Mouse (Mus musculus): ENCODE measurements at regions not wholly inside any gene's neighbourhood (a gene's known extent, or its start where the extent isn't known, plus 50 kb on each side); places are given as distances from the start of the nearest gene placed in this dataset.
A peak's percentile ranks its signal among the peaks of the same experiment; 100 is the strongest.

DNA sequence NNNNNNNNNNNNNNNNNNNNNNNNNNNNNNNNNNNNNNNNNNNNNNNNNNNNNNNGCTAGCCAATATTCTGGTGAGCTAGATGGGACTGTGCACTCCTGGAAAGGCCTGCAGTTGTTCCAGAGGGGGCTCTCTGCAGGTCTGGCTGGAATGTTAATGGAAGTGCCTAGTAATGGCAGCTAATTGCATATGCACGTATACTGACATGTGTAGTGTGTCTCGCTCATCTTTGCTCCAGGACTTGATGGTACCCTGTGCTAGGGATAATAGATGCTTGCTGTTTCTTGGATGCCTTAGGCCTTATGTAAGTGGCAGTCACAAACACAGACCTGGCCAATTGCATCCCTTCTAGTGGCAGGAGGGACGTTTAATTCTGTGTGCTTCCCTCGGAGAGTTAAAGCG, 560.0 kb upstream of the 3110018I06Rik start:
- no peak for DNase-seq

- DNase-seq, result no peak
Measured at GRCm38 (mm10) chr12:106929161-106929560, 559.3 kb upstream of the 3110018I06Rik start.

GRCm38 (mm10) chr12:106931591-106931990, 556.8 kb upstream of the 3110018I06Rik start:
- DNase-seq, result no peak

DNA sequence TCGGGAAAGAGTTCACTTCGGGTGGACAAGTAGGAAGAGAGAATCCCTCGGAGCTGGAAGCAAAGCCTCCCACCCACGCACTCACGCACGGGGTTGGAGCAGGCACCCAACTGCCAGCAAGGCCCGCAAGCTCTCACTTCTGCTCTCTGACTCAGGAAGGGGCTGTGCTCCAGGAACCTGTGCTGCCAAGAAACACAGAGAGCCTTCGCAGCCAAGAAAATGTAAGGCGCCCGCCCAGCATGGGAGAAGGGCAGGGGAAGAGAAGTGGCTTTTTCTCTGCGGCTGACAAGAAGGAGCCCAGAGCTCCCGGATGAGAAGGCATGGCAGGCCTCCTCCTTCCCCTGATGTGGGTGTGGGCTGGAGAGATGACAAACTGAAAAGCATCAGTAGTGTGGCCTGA, 549.1 kb upstream of the 3110018I06Rik start:
- DNase-seq, result peak; percentile 6

- no peak for DNase-seq
Measured at GRCm38 (mm10) chr12:106943874-106944273, 544.6 kb upstream of the 3110018I06Rik start.

DNA sequence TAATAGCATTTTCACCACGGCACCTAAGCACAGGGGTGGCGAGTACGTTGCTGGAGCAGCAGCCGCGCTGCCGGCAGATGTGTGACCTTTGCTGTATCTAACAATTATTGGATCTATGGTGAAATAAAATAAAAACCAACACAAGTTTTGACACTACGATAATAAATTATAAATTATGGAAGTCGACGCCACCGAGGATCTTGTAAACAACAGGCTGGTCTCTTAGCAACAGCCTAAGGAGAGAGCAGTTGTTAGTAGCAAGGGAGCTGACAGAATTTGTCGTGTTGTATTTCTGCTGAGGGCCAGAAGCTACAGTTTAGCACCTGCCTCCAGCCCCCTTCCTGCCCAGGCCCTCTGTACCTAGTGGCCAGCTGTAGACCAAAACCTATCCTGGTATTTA, 535.8 kb upstream of the 3110018I06Rik start:
- DNase-seq, result no peak

DNA sequence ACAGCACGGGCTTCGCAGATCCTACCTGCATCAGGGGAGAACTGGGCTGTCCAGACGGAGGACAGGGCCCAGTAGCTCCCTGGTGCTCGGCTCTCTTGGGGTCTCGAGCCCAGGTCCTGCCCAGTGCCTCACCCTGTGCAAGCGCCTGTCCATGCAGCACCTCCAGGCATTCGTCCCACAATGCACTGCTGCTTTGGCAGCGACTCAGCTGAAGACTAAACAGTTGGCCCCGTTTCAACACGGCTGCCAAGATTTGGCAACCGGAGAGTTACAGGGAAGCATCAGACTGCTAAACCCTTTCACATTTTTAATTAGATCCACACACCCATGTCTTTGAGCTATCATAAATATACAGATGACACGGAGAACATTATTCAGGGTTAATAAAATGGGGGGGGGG, 532.7 kb upstream of the 3110018I06Rik start:
- peak; percentile 25 for DNase-seq

DNA sequence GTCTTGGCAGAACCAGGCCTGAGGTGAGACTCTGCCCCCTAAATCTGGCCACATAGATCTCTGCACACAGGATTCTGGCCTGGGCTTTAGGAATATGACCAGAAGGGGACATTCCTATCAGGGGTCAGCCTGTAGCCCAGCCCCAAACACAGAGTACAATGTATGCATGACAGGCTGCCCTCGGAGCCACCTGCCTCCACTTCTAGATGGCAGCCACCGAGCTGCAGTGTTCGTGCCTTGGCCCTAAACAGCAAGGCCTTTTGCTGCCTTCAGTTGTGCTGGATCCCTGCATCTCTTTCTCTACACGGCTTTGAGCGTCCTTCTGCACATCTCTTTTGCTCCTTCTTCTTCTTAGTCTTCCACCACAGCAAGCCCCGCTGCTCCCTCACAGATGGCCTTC, 532.2 kb upstream of the 3110018I06Rik start:
- DNase-seq, result no peak

GRCm38 (mm10) chr12:106961991-106962390, 526.4 kb upstream of the 3110018I06Rik start:
- no peak for DNase-seq

- DNase-seq, result peak; percentile 3
Measured at GRCm38 (mm10) chr12:106963762-106964161, 524.7 kb upstream of the 3110018I06Rik start.

DNA sequence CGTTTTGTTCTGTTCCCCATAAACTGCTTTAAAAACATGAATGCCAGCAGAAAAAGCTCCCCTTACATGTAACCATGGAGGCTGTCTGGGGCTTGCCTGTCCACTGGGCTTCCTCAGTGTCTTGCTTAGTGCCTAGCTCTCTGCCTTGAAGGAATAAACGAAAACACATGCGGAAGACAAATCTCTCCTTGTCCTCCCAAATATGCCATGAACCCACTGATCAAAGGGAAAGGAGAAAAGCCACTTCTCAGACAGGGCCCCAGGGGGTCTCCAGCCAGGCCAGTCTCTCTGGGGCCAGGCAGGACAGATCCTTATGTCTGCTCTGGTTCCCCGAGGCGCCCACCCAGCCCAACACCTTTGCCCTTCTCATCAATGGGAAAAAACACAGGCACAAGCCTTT, 518.6 kb upstream of the 3110018I06Rik start:
- no peak for DNase-seq

DNA sequence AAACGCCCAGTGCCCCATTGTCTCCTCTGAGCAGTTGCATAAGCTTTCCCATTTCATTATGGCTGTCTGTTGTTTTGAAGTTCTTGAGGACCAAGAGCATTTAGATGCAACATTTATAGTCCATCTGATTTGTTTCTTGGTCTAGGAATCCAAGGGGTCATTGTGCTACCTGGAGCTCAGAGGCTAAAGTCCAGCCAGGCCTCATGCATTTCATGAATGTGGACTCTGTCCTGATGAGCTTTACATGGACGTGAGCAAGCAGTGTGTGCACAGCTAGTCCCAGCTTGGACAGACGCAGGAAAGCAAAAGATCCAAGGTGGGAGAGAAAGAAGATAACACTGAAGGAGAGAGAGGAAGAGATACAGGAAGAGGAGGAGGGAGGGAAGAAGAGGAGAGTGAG, 496.0 kb upstream of the 3110018I06Rik start:
- no peak for DNase-seq

DNA sequence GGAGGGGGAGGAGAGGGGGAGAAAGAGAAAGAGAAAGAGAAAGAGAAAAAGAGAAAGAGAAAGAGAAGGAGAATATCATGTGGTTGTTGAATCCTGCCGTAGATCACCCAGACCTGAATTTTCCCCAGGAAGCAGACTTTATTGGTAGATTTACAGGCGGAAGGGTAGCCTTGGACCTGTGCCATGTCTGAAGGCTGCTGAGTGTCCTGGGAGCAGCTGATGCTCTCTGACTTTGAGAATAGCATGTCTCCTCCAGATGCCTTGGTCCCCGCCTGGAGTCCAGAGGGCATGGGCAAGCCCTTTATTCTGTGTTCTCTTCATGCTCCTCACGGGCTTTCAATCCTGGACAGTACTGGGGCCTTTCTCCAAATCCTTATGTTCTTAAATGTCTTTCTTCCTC, 495.4 kb upstream of the 3110018I06Rik start:
- no peak for DNase-seq

DNA sequence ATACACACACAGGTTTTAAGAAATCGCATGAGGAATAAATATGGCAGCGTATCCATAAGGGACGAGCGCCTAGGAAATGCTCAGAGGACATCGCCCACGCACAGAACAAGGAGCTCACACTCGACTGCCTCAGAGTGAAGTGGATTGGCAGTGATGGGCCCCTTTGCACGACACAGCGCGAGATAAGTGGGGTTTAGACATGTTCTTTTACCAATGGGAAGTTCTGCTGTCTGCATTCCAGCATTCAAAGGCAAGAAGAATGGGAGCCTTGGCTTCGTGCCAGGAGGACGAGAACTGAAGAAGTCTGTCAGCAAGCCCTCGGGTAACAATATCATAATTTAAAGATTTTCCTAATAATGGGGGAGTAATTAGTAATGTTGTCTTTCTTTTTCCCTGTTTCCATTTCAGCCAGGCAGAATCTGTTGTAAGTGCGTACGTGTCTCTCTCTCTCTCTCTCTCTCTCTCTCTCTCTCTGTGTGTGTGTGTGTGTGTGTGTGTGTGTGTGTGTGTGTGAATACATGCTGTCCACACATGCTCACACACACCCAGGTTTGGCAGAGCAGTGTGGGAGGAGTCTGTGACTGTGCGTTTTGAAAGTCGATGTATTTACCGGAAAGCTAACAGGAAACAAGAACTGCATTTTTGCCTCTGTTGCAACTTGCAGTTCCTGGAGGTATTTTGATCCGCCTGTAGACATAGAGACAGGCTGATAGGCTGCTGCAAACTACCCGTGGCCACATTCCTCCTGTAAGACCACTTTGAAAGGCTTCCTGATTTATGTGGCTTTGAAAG, 477.2 kb upstream of the 3110018I06Rik start:
- no peak for DNase-seq

DNA sequence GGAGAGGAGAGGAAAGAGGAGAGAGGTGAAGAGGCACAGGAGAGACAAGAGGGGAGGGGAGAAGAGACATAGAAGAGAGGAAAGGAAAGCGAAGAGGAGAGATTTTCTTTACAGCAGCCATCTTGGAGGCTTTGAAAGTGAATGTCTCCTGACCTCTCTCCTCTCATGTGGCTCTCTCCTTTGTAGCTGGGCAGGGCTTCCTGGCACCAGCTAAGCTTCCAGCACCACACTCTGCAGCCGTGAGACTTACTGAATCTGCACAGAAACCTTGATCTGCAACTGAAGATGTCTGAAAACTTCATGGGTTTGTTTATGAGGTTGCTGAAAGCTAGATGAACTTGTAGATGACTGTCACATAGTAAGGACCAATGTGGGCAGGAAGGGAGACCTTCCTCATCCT, 471.6 kb upstream of the 3110018I06Rik start:
- DNase-seq, result no peak

- no peak for DNase-seq
Measured at GRCm38 (mm10) chr12:107021806-107022205, 466.6 kb upstream of the 3110018I06Rik start.

DNA sequence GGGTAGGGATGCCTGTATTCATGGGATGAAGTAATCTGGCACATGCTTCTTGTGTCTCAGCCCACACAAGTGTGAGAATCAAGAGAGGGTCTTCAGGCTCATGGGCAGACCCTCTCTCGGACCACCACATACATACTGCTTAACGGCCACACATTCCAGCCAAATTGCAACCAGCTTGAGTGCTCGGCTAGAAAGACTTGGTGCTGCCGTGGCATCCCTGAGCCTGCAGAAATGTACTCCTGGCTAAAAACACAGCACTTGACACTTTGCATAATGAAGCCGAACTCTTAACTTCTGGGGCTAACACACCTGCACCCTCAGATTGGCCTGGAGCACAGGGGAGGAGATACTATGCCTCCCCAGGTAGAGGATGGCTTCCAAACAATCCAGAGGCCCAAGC, 461.6 kb upstream of the 3110018I06Rik start:
- no peak for DNase-seq

DNA sequence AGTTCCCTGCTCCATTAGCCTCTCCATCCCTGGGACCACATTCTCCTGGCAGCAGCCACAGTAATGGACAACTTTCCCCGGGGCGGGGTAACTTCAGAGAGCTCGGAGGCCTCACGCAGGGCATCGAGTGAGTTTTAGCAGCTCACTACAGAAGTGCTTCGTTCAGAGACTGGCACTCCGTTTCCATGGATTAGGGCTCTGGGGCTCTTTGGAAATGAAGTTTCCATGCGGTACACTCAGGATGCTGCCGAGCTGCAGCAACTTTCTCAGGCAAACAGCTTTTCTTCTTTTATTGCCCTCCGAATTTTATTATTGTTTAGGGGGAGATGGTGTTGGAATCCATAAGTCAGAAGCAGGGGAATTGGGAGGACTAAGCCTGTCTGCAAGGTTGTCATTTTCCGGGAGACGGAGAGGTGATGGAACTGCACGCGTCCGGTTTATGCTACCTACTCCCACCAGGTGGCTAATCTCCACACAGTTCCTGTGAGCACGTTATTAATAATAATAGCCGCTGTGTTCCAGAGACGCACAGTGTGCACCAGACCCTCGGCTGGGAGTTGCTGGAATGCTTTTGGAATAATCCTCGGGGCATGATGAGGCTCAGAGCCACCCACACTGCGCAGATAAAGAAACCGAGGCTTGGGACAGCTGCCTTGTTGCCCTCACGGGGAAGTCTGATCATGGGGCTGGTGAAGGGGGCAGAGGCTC, 460.4 kb upstream of the 3110018I06Rik start:
- DNase-seq, result no peak

DNA sequence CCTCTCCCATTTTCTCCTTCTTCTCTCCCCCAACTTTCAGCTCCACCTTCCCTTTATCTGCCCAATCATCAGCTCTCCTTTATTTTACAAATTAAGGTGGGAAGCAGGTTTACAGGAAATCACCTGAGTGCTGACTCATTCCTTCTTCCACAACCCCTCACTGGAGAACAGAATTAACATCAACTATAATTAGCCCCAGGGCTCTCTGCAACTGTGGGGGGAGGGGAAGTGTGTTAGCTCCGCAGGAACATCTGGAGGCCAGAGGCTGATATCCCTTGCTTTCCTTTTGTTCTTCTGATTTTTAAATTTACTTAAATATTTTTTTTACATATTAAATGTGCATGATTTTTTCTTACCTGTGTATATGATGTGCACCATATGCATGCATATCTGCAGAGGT, 459.4 kb upstream of the 3110018I06Rik start:
- DNase-seq, result no peak

GRCm38 (mm10) chr12:107036357-107036756, 452.1 kb upstream of the 3110018I06Rik start:
- DNase-seq, result no peak

- DNase-seq, result no peak
Measured at GRCm38 (mm10) chr12:107041927-107042652, 446.3 kb upstream of the 3110018I06Rik start.

DNA sequence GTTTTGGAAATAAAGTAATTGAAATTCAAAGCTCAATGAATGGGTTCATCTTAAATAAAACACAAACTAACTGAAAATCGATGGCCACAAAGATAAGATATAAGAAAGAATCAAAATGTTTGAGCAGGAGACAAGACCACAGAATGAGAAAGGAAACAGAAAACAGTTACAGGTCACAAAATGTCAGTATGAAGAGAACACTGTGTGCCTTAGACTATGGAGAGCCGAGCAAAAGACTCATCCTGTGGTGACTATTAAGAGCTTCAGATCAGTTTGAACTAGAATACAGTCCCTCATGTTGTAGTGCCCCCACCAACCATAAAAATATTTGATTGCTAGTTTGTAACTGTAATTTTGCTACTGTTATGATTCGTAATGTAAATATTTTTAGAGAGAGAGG, 441.9 kb upstream of the 3110018I06Rik start:
- DNase-seq, result no peak

DNA sequence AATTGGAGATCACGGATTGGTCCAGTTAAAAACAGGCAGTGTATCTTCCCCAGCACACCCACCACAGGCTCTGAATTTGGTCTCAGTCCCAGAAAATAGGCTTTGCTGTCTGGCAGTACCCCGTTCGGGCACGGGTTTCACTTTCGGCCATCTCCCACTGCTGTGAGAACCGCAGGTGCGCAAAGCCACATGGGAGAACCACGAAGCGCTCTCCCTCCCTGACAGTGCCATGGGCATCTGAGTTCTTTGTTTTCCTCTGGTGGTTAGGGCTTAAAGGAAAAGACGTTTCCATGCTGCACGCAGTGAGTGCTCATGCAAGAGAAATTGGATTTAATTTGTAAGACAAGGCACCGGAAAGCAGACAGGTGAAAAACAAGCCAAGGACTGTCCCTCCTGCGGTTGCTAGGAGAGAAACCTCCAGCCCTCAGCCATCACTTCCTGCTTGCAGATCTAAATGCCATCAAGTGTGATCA, 441.3 kb upstream of the 3110018I06Rik start:
- no peak for DNase-seq
